Mouse (Mus musculus) mesoderm, embryonic 11.5 days (tissue): ENCODE measurements at regions not wholly inside any gene's neighbourhood (a gene's known extent, or its start where the extent isn't known, plus 50 kb on each side); places are given as distances from the start of the nearest gene placed in this dataset.

Experiments
- DNase-seq: peaks from one replicate; pipeline ENCODE4 v3.0.0-alpha.2; 2012; ENCODE audit warnings: low read depth, low spot score

DNA sequence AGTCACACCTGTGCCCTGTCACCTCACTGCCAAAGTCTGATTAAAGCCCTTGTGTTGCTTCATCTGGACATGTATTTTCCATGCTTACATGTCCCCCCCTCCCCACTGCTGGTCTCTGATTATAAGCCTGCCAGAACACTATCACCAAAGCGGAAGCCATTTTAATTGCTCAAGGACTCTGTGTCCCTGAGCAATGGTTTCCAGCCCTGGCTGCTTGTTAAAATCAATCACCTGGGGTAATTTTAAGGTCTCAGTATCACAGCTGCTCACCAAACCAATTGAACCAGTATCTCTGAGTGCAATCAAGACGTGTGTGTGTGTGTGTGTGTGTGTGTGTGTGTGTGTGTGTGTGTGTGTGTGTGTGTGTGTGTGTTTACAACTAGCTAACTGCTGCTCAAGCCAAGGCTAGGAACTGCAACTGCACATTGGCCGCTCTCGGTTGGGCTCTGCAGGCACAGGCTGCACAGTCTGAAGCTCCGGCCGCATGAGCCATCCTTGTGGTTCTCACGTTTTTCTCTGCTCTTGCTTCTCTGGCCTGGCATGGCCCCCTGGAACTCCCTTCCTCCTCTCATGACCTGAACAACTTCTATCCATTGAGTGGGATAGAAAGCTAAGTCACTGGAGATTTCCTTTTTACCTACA is 96.3 kb upstream of the Arntl start:
- no peak for DNase-seq

DNA sequence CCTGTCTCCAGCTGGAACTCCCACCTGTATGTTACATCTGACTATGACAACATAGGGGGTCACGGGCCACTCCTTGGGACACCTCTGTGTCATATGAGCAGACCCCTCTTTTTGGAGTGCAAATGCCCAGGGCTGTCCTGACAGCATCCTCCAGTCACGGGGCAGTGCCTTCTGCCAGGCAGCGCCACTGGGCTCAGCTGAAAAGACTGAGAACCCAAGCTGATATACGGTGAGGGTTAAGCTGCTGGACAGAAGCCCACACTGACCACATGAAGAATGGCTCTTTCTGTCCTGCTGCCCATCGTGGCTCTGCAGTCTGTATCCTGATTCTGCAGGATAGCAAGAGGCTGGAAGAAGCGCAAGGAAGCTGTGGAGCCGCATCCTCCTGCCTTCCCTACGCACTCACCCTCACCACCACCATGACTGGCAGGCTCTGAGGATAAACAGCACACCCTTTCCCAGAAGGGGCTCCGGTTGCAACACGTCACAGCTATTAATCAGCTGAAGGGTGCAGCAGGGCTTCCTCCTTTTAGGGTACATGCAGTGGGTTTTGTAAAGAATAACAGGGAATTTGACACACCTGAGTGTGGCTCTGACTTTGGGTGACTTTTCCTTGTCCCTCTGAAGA is 93.9 kb upstream of the Arntl start:
- DNase-seq = no peak

DNA sequence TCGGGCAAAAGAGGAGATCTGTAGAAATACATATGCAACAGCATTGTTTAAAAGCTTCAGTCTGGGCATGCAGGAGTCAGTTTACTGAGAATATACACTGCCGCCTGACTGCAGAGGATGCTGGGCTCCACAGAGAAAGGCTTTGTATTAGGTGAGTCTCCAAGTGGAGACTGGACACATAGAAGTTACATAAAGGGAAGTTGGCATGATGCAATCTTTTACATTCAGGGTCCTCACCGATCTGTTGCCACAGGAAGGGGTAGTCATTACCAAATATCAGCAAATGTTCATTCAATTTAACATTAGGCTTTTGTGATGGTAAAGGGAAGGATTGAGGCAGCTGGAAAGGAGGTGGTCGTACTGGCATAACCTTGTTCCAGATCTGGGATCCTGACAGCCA is 89.7 kb upstream of the Arntl start:
- DNase-seq = no peak

DNA sequence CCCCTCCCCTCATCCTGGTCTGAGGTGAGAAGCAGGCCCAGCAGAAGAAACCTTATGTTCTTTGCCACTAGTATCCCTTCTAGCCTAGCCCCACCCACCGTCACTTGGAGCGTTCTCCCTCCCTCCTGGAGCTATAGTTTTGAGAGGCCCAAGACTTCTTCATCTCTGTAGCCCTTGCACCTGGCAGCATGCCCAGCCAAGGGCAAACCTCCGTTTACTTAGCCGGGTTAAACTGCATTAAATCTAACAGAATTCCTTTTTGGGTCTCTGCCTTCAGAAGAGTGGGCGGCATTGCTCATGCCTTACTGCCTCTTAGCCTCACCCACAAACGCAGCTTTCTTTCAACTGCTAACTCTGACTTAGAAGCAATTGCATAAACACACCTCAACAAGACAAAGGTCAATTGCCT is 85.3 kb upstream of the Arntl start:
- DNase-seq = no peak

DNA sequence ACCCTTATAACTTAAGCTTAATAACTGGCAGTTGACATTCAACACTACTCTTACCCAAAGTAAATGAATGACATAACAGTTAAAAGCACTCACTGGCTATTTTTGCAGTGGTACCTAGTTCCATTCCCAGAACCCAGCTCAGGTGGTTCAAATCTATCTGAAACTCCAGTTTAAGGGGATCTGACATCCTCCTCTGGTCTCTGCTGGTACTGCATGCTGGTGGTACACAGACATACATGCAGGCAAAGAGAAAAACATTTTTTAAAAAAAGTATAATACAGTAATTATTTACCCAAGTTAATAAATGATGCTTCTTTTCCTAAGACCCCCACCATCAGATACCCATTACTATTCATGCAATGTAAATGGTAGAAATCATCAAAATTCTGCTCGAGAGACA is 81.3 kb upstream of the Arntl start:
- no peak for DNase-seq

DNA sequence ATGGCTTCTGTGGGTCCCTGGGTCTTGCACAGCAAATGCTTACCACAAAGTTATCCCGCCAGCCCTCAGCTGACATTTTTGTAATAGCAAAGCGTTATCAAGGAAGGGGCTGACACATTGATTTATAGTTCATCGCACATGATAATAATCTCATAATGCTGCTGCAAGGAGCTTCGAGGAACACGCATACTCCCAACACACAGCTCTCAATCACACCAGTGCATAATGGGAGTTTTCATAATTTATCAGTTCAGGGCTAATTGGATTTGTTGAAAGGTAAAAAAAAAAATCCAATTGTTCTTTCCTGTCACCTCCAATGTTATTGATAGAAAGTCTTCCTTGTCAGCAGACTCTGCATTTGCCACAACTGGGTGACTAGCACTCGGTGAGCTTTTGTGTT is 76.7 kb upstream of the Arntl start:
- DNase-seq = no peak

DNA sequence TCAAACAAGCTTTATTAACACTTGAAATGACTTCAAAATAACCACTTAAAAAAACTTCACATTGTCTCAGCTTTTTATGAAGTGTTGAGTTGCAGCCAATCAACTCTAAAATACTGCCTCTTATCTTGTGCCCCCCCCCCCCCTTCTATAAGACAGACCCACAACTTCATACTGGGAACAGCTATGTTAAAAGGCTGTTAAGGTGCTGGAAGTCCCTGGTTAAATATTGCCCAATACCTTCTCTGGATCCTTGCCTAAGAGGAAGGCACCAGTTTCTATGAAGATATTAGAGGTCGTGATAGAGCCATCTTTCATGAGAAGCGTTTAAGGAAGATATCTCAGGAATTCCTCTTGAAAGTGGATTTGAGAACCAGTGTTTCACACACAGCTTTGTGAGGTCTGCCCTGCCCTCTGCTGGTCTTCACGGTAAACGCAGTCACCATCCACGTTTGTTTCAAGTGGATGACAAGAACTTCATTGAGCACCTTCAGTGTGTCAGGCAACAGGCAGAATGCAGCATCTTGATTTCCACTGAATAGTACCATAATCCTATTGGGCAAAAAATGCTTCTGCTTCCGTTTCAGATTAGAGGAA is 75.2 kb upstream of the Arntl start:
- peak; percentile 84 for DNase-seq

DNA sequence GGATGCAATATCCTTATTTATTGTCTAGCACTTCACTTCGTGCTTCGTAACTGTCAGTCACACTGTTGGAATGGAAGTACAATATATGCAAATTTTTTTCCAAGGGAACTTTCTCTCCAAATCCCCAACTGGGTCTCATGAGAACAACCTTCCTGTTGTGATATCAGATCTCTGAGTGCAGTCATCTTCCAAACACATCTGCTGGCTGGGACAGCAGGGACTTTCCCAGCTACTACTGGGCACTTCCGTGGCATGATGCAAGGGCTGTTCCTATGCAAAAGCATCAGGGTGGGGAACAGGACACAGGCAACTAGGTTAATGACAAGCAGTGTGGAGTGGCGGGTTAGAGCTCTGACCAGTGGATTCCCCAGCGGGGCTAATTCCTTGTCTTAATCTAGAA is 73.4 kb upstream of the Arntl start:
- no peak for DNase-seq

DNA sequence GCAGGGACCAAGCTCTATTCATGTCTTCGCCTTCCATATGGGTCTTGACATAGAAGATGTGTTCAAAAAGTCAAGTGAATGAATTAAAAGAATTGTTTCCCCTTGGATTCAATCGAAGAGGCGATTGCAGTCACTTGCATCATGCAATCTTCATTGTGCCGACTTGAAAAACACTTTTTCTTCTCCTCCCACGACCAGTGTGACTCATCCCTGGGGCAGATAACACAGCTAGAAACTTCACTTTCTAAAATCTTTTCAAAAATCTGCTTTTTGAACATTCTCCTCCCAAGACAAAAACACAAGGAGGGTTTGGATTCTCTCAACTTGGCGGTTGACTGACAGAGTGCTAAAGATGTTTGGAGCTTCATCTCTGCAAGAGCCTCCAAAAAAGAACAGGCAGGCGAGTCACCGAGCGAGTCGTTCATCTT is 67.2 kb upstream of the Arntl start:
- no peak for DNase-seq

DNA sequence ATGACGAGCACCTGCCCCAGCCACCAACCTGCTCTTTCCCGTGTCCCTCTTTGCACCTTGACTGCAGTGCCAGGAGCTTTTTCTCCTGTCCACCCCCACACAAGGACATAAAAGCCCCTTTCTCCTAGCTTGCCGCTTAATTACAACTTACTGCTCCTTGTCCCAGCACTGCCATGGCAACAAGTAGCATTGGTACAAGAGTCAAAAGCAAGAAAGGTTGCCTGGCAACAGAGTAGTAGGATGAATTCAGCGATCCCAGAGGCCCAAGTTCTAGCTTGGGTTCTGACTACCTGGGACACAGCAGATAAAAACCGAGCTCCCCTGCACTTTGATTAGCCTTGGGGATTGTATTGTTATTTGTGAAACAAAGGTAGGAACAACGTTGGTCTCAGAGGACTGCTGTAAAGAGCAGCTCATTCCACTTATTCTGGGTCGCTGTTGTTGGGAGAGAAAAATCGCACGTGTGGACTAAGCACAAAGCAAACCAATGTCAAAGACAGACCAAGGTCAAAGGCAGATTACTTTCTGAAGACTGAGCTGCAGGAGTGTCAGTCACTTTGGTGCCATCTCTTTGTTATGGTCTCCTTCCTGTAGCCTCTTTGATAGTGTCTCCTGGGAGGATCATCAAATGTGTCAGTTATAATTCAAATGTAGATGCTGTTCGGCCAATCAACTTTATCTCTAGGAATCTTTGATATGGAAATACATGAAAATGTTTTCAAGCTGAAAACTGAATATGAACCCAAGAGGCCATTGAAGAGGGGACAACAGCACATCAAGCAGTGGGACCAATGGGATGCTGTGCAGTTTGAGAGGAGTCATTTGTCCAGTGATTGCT is 65.2 kb upstream of the Arntl start:
- DNase-seq = peak; percentile 34

DNA sequence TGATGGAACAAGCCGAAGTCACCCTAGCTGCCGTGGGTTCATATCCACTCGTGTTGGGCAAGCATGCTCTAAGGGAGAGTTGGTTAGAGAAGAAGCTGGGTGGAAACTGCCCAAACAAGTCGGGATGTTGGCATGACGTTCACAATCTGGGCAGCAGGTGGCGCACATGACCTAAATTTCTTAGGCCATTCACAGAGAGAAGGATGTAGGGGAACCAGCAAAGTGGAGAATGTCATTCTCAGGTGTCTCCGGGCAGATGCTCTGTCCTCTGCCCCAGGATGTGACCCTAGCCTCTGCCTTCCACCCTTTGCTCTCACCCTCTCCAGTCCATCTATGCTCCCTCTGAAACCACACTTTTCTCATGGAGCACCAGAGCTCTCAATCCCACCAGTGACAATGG is 63.7 kb upstream of the Arntl start:
- DNase-seq = peak; percentile 83

DNA sequence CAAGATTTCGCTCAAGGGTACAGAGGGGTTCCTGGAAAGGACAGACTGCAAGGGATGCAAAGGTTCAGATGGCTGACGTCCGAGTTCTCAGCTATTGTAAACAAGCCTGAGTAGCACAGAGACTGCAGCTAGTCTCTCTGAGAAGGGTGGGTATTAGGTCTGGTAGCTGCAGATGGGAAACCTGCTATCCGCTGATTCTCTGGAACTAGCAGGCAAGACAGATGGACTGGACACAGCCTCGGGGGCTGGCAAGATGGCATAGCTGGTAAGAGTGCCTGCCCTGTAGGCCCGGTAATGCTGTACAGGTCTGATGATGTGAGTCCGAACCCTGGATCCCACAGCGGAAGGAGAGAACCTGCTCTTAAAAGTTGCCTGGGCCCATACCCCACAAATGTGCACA is 62.2 kb upstream of the Arntl start:
- DNase-seq = no peak

DNA sequence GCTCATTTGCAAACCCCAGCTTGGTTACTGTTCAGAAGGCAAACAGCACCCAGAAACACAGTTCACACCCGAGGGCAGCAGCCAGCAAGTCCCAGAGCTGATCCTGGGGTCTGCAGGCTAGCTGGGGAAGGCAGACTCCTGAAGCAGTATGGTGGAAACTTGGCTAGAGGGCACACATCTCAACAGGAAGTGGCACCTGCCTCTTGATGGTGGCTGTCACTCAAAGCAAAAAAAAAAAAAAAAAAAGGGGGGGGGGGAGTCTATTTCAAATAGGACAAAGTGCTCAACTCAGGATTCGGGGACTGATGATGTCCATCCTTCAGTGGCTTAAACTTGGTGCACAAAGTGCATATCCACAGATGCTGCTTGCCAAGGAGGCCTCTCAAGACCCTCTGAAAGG is 61.2 kb upstream of the Arntl start:
- DNase-seq = no peak

DNA sequence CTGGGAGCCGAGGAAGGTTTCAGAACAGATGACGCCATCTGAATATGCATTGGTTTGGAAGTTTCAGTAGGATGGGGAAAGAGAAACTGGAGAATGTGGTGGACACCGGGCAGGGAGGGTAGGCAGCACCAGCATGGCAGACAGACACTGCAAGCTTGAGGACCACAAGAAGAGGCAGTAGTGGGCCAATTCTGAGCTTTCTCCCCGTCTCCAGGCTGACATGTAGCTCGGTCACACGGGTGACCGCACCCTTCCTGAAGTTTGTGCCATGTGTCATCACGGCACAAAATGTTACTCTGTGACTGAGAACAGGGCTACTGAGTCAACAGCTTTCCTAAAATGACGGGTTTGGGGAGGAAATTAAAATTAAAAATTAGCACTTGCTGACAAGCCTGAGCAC is 60.7 kb upstream of the Arntl start:
- no peak for DNase-seq

DNA sequence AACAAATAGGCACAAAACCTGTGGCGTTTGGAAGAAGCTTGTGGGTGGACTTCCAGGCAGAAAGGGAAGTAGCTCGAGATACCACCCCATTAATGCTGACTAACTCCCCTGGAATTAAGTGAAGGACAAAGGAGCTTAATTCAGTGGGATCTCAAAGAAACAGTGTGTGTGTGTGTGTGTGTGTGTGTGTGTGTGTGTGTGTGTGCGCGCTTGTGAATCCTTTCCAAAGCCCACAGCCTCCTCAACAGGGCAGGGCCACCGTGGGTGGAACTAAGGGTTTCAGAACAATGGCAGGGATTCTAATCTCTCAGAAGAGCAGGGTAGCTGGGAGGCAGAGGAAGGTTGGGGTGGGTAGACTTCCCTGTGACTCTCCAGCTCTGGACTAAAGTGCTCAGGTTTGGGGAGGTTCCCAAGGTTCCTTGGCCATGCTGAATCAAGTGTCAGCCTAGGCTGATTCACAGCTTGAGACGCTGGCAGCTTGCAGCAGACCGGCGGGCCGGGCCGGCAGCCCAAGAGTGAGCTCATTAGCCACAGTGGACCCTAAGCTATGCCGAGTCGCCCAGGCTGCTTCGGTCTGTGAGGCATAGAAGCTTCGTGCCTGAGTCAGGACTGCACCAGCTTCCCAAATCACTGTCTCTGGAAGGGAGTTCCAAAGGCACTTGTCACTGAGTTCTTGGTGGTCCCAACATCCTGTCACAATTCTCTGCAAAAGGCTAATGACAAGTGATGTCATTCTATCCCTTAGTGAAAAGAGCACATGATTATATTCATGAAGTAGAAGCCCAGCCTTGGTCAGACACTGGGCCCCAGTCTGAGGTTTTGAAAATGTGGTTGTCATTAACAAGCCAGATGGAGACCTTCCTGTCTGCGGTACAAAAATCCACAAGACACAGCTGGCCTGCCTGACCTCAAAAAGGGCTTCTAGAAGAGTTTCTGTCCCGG is 59.6 kb upstream of the Arntl start:
- DNase-seq = peak; percentile 61

DNA sequence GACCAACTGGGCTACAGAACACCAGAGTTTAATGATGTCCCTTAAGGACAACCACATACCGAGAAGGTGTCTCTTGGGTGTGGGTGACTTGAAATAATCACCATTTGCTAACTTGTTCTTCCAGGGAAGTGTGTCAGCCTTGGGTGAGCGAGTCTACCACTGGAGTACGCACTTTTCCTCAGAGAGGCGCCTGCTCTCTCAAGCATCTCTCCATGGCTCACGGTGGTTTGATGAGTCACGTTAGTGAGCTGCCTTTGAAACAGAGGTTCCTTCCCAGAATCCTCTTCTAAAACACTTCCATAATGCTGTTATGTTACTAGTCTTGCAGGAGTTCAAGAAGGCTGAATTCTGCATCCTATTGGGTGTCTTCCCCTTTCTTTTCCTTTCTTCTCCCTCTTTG is 58.6 kb upstream of the Arntl start:
- no peak for DNase-seq

DNA sequence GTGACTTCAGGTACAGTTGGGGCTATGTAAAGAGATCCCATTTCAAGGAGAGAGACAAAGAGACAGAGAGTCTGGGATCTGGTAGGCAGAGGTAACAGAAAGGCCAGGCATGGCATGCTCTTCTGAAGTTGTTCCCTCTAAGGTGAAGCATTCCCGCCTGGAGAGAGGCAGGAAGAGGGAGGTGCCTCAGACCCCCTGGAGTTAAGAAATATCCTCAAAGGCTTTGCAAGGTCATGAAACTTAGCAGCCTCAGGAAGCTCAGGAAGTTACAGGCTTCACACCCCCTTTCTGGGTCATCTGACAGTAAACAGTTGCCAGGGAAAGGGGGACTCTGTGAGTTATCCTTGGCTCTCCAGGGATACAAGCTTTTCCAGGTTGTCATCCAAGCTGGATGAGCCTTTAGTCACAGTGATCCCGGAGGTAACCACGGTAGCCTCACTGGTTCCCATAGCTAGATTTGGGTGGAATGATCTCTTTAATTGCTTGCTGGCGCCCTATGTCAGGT is 57.2 kb upstream of the Arntl start:
- no peak for DNase-seq

DNA sequence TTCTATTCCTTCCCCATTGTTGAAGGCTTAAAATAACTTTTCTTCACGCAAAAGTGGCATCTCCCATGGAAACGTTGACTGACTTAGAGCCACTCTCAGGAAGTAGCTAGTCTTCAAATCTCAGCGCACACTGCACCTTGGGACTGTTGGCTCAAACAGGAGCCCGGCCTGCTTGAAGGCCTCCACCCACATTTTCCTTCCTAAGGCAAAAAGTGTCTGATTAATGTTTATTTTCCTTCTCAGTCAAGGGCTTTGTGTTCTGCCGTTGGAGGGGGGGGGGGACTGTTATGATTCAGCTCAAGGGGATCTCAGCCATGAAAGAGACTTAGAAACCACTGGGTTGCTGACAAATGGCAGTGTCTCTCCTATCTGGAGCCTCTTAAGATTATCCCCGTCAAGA is 56.5 kb upstream of the Arntl start:
- no peak for DNase-seq

DNA sequence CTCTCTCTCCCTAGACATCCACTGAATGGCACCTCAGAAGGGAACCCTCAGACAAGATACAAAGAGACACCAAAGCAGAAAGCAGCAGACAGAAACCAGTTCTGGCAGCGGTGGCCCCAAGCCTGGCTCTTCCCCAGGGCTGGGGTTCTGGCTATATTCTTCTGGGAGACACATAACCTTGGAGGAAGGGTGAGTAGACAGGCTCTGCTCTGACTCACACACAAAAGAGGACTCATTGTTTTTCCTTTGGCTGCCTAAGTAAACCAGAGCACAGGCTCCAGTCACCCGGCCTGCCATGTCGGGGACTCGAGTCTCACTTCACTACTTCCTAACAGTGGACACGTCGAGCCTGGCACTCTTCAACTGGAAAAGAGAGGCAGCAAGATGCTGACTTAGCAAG is 55.8 kb upstream of the Arntl start:
- no peak for DNase-seq

DNA sequence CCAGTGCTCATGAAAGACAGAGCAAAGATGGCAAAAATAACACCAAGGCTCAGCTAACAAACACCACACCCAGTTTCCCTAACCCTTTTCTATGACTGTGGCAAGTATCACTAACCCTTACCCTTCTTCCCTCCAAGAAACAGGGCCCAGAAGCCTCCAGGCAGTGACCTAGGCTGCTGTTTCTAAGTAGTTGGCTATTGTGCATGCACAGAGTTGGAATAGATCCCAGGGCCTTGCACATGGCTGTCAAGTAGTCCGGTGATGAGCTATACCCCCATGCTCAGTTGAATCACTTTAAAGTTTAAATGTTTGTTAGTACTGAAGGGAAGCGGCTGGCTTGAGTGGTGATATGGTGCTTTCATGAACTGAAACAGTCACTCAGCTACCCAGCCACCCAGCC is 53.9 kb upstream of the Arntl start:
- DNase-seq = no peak

DNA sequence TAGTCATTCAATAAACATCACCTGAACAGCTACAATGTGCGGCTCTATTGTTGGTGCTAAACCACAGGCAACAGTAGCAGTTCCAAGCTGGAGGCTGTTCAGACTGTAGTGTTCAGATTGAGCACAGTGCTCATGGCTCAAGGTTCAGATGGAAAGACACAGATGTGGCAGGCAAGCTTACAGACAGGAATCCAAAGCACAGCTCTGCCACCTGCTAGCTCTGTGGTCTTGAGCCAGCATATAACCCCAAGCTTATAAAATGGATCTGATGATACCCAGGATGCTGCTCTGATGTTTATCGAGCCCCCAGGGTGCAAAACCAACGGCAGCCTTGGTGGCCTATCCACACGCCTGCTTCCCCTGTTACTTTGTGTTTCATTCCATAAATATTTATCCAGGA is 53.2 kb upstream of the Arntl start:
- DNase-seq = no peak
